Mouse (Mus musculus): ENCODE data around the gene Anks1b.
A peak's percentile ranks its signal among the peaks of the same experiment; 100 is the strongest.

The Anks1b gene

DNA sequence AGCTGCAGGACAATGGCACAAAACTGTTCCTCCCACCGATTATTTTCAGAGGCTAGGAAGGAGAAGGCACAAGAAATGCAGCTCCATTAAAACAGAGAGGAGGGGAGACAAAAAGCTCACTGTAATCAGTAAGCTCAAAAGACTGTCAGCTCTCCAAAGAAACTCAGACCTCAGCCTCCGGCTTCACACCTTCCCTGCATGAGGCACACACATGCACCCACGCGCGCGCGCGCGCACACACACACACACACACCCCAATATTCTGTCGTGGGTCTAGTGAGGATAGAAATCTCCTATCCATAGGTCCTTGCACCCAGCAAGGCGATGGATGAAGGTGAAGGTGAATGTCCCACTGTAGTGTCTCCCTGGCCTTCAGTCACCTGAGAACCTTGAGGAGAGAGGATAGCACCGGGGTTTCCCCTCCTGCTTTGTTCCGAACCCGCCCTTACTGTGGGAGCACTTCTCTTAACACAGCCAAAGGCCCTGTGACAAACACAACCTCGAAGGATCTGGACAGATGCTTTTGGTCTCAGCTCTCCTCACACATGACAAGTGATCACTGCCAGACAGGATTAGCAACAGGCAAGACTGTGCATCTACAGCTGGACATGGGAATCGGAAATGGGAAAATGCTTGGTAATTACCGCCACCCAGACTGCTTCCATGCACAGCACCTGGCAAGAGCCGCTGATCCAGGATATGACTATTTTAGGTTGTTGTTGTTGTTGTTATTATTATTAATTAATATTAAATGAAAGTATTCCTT, 1074.5 kb downstream of the Anks1b start:
- peak; percentile 66 for ATAC-seq (ENCODE audit: low TSS enrichment)

DNA sequence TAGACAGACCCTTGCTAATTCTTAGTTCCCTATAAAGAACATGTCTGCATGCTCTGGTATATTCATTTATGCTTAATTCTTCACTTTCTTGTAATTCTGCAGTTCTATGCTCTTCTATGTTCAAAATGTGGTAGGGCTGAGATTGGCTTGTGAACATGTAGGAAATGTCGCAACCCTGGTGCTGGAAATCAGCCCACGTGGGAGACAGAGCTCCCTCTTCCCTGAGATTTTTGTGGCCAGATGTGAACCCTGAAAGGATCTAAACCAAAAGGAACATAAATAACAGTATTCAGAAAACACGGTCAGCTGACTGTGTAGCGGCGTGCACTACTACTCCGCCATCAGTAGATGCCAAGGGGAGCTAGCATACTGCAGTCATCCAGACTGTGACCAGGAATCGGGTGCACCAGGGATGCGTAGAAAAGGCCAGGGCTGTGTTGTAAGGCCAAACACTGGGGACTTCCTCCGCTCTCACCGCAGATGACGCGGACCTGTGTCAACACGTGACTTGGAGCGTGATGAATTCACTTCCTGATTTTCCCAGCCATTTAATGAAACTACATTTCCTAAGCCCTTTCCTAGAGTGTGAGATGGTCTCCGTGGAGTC, 1079.9 kb downstream of the Anks1b start:
- ATAC-seq (ENCODE audit: low TSS enrichment), result no peak

DNA sequence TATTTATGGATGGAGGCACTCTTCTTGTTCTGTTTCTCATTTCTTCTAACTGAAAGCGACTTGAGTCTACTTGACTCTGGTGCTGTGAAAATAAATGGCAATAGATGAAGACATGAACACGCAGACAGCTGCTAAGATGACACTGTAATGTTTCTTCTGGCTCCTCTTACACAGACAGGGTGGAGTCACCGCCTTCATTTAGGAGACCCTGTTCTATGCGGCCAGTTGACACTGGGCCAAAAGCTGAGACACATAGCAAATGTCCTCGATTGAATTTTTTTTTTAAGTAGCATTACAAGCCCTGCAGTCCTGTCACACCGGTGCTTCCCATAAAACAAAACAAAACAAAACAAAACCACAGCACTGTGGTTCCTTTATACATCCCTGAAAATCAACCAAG, 1080.5 kb downstream of the Anks1b start:
- ATAC-seq (ENCODE audit: low TSS enrichment), result no peak

DNA sequence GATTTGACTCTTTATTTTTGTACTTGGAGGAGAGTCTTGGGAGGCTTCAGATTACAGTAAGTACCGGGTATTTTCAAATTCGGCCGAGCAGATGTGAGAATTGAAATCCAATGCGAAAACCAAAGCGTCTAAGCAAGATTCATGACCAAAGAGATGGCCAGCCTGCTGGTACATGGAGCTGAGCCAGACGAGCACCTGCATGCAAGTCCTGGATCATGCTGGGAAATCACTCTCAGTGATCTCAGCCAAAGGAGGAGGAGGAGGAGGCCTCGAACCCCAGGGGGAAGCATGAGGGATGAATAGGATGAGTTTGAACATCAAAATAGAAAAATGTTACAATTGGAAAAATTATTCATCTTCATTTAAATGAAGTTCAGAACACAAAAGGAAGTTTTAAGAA, 1087.1 kb downstream of the Anks1b start:
- no peak for ATAC-seq (ENCODE audit: low TSS enrichment)

DNA sequence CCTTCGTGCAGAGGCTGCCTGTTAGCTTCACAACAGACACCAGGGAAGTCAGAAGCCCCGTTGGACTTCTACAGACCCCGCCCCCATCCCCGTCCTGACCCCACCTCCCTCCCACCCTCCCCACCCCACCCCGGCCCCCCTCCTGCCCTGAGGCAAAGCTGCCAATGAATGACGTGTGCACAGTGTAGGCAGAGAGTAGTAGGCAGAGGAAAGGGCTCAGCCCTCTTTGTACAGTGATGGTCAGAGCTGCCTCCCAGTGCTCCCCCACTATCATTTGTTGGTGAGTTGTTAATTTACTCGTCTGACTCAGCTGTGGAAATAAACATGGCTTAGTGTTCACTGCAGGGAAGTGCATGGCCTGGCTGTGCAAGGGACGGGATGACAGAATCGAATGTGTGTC, 1091.2 kb downstream of the Anks1b start:
- ATAC-seq (ENCODE audit: low TSS enrichment), result no peak

DNA sequence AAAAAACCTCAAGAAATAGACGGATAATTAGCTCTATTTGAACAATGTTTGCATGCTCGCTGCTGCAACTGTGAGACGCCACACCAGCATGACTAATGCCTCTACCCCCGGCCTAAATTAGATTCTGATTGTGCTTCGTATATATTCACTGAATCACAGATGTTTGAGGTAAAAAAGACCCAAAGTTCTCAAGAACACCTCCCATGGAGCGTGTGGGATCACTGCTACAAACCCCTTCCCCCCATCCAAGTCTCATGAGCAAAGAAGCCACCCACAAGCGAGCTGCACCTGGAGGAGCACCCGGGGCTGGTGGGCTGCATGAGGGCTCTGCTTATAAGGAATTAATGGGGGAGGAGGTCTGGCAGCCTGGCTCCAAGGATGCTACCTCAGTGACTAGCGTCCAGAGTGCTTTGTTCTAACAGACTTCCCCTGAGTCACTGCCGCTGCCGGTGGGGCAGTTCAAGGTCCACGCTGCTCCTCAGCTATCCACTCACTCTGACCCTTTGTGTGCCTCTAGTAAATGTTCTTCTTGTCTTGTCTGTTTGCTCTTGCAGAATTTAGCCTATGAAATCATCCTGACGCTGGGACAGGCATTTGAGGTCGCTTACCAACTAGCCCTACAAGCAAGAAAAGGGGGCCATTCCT, 1092.5 kb downstream of the Anks1b start:
- 0 out of 2 replicates have a peak, but pooled peaks have one; percentile 1 for ATAC-seq (ENCODE audit: low TSS enrichment)

DNA sequence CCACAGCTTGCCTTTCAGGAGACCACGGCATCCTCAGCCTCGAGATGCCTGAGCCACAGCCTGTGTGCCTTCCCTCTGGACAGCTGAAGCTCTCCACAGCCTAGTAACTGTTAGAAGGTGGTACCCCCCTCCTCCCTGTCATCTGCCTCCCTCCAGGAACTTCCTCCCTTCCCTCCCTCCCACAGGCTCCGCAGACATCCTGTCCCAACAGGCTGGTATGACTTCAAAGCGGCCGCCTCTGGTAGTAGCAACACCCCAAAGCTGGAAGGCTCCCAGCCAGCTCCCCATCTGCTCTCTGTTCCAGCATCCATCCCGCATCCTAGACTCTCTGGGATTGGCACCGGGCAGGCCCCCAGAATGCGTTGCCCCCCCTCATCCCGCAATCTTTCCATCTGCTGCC, 1093.5 kb downstream of the Anks1b start:
- ATAC-seq (ENCODE audit: low TSS enrichment), result peak; percentile 78

DNA sequence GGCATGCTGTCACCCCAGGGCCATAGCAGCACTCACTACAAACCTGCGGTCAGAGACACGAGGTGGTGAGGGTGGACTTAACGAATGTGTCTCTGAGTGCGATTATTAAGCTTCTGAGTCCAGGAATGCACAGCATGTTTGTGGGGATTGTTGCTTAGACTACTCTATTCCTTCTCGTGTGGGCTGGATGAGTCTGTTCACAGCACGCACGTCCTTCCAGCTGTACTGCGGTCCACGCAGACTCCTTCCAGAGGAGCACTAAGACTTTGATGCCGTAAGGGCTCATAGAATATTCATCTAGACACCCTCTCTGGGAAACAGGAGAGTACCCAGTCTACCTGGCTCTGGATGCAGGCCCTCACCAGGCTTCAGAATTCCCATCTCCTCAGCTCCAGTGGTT, 1094.9 kb downstream of the Anks1b start:
- peak; percentile 22 for ATAC-seq (ENCODE audit: low TSS enrichment)

DNA sequence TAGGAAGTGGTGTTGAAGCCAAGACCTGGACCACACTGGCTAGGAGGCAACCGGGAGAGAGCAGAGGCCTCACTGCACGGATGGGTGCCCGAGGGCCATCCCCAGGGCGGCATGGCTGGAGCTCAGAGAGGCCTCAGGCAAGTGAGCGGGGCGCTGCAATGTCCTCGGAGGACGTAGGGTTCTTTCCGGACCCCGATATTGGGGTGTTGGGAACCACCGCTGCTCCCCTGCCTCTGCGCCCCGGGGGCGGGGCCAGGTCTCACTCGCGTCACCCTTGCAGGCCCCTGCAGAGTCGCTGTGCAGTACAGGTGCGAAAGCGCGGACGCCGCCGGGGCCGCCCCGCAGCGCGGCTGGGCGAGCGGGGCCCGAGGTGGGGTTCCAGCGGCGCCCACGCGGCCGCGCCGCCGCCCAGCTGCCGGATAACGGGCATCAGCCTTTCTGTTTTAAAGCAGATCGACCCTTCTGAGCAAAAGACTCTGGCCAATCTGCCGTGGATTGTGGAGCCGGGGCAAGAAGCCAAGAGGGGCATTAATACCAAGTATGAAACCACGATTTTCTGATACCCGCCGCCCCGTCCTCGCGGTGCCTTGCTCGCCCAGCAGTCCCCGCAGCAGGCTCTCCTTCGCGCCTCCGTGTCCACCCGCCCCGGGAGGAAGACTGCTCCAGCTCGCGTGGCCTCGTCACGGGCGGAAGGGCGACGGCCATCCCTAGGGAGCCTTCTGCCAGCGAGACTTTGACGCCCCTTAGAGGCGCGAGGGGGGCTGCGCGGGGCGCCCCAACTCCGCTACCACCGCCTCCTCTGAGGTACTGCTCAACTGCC, 1096.3 kb downstream of the Anks1b start:
- ATAC-seq (ENCODE audit: low TSS enrichment), result no peak

DNA sequence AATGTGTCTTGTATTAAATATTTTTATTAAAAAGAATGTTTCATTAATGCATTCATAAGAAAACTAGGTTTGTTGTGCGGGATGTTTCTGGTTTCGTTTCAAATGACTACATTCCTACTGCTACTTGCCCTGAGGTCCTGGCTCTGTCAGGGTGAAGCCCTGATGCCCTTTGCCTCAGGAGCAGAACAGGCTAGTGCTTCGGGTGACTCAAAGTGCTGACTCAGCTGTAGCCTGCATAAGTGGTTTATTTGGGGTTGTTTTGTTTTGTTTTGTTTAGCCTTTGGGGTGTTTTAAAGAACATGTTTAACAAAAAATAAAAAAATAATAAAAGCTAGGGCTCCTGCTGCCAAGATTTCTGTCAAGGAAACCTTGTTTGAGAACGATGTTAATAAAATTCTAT, 1097.3 kb downstream of the Anks1b start:
- ATAC-seq (ENCODE audit: low TSS enrichment), result no peak

DNA sequence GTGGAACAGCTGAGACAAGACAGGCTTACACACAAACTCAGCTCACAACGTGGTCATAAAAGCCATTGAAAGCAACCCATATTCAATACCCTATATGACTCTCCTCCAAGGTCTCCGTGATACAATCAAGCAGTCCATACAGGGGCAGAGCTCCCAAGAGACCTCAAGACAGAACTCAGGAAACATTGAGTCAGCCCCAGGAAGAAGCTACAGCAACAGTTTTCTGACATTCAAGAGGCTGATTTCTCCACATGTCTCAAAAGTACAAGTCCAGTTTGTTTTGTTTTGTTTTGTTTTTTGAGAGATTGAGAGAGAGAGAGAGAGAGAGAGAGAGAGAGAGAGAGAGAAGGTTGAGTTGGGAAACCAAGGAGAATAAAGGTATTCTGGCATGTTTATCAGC, 1100.8 kb downstream of the Anks1b start:
- no peak for ATAC-seq (ENCODE audit: low TSS enrichment)

DNA sequence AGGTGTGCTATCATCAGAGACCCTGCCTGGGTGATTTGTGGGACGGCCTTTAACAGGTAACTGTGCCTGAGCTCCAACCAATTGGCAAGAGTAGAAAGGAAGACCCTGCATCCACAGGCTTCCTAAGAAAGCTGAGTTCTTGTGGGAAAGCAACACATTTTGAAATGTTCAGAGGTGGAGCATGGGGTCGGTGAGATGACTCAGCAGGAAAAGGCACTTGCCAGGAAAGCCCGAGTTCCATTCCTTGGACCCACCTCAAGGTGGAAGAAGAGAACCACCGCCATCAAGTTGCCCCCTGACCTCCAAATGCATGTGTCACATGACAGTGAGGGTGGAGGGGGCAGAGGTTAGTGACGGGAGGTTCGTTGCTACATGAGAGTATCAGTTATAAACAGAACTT, 1101.2 kb downstream of the Anks1b start:
- ATAC-seq (ENCODE audit: low TSS enrichment), result no peak

DNA sequence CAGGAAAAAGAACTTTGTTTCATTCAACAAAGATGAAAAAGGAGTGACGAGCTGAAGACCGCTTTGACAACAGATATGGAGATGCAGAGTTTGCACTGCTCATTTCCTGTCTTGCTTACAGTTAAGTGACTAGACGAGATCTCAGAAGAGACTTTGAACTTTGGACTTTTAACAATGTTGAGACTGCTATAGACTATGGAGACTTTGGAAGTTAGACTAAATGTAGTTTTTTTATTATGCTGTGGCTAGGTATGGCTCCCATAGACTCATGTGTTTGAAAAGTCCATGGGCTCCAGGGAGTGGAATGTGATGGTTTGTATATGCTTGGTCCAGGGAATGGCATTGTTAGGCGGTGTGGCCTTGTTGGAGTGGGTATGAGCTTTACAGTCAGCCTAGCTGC, 1108.5 kb downstream of the Anks1b start:
- ATAC-seq (ENCODE audit: low TSS enrichment), result no peak

DNA sequence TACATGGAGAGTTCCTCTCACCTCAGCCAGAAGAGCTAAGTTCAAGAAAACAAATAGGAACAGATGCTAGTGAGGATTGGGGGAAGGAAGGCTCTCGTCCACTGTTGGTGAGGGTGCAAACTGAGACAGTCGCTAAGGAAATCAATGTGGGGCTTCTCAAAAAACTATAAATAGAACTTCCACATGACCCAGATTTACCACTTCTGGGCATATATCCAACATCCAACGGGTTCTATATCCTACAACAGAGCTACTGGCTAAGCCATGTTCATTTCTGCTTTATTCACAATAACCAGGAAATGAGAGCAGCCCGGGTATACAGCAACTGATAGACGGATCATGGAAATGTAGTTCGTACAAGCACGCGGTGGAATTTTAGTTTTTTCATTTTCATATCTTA, 1109.7 kb downstream of the Anks1b start:
- ATAC-seq (ENCODE audit: low TSS enrichment), result peak; percentile 66

DNA sequence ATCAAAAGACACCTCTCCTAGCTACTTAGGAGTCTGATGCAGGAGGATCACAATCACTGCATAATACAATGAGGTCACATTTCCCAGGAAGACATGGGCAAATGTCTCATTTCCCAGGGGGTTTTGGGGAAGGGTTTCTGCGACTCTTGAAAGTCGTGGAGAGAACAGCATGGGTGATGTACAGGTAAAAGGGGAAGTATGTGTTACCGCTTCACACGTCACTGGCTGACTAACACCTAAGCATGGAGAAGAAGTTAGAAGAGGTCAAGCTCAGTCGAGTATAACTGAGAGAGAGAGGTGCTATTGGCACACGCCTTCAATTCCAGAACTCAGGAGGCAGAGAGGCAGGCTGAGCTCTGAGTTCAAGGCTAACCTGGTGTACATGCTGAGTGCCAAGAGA, 1117.0 kb downstream of the Anks1b start:
- no peak for ATAC-seq (ENCODE audit: low TSS enrichment)

DNA sequence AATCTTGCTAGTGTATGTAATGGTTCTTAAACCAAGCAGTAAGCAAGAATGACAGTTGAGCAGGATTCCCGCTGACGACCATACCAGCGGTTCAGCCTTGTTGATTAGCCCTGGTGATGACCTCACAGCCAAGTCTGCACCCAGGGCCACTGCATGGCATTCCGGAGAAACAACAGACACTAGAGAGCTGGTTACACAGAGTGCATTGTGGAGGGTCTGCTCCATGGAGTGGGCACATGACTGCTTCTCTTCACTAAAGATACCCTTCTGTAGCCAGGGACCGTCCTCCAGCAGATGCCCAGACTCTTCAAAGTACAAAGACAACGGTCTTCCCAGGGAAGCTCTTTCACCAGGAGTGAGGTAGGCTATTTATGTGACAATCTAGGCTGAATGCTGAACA, 1118.9 kb downstream of the Anks1b start:
- no peak for ATAC-seq (ENCODE audit: low TSS enrichment)

DNA sequence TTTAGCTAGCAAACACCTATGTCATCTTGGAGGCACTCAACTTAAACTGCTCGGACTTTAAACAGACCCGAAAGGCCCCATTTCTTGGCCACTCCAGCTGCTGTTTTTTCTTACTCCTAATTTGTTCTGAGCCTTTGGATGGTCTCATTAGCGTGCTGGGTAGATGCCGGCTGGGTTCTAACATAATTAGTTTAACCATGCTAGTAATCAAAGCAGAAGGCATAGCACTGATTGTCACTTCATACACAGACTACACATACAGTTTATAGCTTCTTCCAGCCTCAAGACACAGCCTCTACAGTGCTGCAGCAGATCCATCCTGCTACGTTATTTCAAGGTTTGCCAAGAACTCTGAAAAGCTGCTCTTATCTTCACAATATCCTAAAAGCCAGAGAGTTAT, 1120.6 kb downstream of the Anks1b start:
- ATAC-seq (ENCODE audit: low TSS enrichment), result no peak

DNA sequence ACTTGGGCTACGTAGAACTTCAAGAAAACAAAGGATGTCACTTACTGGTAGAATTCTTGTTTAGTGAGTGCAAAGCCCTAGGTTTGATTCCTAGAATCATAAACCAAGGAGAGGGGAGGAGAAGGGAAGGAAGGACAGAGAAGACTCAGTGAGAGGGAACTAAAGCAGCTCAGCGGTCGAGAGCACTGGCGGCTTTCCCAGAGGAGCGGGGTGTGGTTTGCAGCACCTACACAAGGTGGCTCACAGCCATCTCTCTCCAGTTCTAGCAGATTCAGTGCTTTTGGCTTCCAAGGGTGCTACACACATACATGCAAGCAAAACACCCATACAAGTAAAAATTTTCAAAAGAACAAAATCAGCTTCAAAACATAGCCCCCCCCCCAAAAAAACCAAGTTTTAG, 1126.6 kb downstream of the Anks1b start:
- peak; percentile 99 for ATAC-seq (ENCODE audit: low TSS enrichment)

DNA sequence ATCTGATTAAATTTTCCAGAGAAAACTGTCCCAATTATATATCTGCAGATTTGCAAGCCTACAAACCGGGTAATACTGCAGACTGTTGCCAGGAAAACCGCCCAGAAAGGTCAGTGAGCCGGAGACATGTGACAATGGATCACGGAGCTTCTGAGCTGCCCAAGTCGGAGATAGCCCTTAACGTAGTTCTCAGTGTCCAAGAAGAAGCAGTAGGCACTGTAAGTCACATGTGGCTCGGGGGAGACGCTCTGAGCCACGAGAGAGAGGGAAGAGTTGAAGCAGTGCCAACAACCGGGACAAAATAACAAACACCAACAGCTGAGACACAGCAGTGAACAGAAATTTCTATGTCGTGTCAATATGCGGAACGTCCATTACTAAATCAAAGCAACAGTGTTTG, 1128.1 kb downstream of the Anks1b start:
- ATAC-seq (ENCODE audit: low TSS enrichment), result 0 out of 2 replicates have a peak, but pooled peaks have one; percentile 18

DNA sequence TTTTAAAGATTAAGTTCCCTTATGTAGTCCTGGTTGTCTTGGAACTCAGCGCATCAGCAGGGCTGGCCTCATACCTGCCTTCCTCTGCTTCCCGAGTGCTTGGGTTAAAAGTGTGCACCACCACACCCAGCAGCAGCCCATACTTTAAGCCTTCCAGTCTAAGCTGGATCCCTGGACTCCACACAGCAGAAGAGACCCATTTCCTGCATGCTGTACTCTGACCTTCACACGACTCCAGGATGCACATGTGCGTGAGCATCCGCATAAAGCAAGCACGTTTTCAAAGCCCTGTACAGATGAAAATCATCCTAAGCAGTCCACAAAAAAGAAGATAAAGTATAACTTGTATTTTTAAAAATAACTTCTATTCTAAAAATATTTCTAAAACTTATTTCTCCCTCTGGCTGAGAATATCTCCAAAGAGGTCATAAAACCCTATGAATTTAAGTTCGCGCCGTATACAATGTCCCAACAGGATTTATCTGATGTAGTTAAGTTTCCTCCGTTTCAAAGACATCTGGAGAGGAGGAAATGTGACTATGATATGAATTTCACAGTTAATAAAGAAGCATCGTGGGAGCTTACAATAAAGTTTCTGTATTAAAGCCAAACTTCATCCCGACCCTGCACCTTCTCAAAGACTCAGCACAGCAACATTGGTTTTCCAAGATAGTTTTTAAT, 1132.7 kb downstream of the Anks1b start:
- ATAC-seq (ENCODE audit: low TSS enrichment), result no peak
